Mouse (Mus musculus) ES-Bruce4 (cell line): ENCODE measurements at regions not wholly inside any gene's neighbourhood (a gene's known extent, or its start where the extent isn't known, plus 50 kb on each side); places are given as distances from the start of the nearest gene placed in this dataset.

Experiments
- CTCF ChIP-seq: IDR thresholded peaks from one replicate; pipeline ENCODE4 v1.8.1; 2011; ENCODE audit warnings: low read depth, low read length
- POLR2A ChIP-seq: IDR thresholded peaks from one replicate; pipeline ENCODE4 v1.8.1; 2011; ENCODE audit warnings: low read length; ENCODE audit not compliant: insufficient read depth

GRCm38 (mm10) chr5:118400926-118401325, 155.9 kb downstream of the 2410131K14Rik start:
- TF ChIP-seq POLR2A (no peak), CTCF (no peak)
